Mouse (Mus musculus) skeletal muscle tissue, adult 2 months (tissue): ENCODE measurements around the gene Eln.

Experiments
- DNase-seq: peaks from one replicate; pipeline ENCODE4 v3.0.0-alpha.2; 2012; ENCODE audit warnings: low read depth, low spot score

Gene Eln

DNA sequence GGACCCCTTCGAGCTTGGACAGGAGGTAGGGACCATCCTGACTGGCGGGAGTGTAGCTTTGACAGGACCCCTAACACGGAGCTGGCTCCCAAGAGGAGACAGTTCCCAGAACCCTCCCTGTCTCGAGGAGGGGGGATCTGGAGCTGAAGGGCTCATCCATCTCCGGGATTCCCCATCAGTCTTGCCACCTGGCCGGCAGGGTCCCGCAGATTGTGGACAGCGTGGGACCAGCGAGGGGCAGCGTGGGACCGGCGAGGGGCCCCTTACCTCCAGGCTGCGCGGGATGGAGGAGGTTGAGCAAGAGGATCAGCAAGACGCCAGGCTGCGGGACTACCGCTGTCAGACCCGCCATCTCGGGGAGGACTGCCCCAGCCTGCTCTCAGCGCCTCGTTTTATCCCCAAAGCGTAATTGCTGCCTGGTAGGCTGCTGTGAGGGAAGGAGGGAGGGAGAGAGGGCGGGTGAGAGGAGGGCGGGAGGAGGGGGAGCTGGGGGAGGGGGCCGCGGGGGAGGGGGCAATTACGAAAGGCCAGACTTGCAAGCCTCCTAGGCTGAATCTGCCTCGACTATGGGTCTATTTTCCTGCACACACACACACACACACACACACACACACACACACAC is at the start of gene Eln:
Eln (minus strand) TSS at position 434 of the 622 bp plus-strand sequence.
- no peak for DNase-seq

DNA sequence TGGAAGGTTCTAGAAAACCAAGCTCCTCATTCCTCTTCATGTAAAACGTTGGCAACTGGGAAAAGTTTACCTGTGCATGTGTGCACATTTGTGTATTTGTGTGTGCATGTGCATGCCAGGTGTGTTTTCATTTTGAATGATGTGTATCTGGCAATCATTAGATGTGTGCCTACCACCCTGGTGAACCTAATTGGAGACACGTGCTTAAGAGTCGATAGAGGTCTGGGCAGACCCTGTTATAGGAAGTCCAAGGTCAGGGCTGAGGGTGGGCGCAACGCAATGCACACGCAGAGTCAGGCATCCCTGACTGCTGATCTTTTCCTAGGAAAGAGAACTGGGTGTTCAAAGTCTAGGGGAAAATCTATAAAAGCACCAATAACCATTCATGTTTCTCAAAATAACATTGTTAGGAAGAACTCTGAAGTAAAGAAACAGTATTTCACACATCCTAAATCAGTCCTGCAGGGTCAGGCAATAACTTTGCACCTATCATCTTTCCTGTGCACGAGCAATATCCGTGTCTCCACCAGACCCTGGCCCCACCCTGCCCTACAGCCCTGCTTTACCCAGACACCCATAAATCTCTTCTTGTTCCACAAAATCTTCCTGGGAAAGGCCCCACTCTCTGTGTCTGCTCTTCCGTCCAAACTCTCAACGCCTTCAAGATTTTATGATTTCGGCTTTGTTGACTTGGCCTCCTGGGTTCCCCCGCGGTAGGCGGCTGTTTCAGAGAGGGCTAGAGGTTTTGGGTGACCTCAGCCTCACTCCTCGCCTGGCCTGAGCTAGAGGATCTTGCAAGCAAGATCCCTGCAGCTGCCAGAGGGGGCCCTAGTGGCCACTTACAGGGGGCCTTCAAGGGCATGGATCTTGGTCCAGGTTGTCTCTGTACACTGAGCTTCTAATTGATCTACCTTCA is 43.2 kb upstream of the Eln start:
- peak; percentile 24 for DNase-seq

DNA sequence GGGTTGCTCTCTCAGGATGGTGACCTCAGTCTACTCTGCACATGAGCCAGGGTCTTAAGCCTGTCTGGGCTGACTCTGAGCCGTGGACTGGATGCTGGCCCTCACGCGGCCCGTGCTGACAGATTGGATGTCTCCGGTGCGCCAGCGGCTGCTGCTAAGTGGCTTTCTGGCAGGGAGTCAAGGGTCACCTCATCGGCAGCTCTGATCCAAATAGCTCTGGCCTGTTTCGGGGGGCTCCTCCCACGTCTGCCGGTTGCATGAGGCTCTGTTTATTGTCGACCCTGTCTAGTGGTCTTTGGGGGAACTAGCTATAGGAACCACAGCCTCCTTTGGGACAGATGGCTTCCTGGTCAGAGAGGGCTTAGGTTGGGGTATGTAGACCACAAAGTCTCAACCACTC is 41.1 kb upstream of the Eln start:
- no peak for DNase-seq

DNA sequence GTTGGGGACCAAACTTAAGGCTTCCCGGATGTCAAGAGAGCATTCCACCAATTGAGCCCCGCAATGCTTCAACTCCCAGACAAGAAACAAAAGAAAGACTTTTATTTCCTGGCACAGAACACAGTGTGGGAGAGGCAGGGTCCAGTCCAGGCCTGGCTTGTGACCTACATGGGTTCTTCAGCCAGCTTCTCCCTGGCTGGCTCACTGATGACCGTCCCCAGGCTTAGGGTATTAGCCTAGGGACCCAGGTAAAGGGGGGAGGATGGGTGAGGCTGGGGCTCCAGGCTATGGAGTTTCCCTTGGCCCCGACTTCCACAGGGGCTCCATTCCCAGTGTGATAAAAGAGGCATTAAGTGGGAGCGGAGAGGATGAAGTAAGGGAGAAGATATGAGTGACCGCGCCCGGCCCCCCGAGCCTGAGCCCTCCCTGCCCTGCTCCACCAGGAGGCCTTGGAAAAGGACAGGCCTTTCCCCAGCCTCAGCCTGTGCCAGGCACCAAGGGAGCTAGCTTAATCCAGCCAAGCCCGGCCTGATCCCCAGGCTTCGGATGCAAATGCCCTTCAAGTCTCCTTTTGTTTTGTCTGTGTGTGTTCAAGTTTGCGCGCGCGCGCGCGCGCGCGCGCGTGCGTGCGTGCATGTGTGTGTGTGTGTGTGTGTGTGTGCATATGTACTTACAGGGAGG is 38.7 kb upstream of the Eln start:
- DNase-seq, result no peak

DNA sequence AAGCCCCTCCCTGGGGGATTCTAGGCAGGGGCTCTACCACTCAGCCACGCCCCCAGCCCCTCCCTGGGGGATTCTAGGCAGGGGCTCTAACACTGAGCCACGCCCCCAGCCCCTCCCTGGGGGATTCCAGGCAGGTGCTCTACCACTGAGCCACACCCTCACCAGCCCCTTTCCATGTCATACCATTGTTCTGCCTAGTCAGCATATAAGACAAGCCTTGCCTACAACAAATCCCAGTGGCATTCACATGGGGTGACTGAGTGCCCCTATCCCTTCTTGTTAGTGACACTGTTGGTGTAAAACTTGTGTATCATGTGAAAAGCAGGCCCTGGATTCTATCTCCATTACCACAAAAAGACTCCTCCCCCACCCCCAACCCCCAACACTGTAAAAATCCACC is 36.7 kb upstream of the Eln start:
- DNase-seq, result no peak

DNA sequence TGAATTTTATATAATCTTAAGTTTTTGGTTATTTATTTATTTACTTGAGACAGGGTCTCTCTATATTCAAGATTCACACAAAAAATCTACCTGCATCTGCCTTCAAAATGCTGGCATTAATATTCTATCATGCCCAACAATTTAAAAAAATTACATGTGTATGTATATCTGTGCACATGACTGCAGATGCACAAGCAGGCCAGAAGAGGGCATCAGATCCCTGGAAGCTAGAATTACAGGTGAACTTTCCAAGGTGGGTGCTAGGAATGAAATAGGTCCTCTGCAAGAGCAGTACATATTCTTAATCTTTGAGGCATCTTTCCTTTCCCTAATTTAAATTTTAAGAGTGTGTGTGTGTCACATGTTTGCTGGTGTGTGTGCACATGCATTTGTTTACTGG is 33.8 kb upstream of the Eln start:
- no peak for DNase-seq

DNA sequence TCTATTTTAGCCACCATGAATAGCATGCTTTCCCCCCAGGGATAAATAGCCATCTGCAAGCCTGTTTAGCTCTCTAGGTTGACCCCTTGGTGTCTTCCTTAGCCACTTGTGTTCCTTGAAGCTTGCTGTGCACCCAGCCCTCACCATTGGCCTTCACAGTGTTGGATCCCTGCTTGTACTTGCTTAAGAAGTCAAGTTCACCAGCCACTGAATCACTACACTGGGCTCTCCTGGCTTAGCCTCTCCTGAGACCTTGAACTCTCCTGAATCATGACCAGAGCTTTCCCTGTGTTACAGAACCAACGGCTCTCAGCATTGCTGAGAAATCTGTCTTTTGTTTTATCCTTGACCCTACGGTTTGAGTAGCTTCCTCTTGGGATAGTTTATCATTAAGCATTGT is 33.0 kb upstream of the Eln start:
- no peak for DNase-seq

DNA sequence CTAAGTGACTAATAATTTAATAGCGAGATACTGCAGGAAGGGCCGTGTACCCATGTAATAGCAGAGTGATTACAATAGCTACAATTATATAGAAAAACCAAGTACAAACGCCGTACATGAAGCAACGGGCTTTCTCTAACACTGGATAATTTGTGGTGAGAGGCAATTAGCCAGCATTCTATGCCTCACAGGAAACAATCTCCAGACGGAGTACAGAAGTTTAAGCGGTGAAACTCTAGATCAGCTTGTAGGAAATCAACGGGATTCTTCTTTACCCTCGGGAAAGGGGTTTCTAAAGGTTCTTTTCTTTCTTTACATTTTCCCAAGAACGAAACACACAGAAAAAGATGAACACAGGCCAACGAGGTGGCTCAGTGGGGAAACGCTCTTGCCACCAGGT is 29.4 kb upstream of the Eln start:
- no peak for DNase-seq

DNA sequence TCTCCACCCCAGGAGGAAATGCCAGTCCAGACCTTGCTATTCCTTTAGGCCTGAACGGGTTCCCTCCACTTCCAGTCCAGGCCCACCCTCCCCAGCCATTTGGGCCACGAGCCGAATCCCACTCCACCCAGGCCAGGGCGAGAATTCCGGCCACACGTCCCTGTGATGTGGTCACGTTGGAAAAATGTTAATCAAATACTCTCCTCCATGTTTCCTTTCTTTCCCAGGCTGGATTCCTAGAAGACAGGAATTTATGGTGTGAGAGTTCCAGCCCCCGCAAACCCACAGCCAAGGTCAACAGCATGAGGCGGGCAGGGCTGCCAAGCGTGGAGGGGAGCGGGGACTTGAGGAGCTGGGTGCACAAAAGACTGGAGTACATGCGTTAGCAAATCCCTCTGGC is 25.4 kb upstream of the Eln start:
- no peak for DNase-seq

DNA sequence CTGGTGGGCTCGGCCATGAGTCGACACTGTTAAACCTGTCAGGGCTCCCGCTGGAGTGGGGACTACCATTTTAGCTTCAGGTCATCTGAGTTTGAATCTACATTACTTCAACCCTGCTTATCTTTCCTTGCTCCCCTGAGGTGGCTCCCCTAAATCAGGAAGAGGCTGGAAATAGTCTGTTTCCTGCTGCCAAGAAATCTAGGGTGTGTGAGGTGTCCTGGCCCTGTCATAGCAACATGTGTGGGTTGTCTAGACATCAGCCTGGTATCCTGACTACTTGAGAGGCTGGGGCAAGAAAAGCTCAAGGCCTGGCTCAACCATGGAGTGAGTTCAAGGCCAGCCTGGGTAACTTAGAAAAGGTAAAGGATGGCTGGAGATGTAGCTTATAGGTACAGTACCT is 24.6 kb upstream of the Eln start:
- no peak for DNase-seq

DNA sequence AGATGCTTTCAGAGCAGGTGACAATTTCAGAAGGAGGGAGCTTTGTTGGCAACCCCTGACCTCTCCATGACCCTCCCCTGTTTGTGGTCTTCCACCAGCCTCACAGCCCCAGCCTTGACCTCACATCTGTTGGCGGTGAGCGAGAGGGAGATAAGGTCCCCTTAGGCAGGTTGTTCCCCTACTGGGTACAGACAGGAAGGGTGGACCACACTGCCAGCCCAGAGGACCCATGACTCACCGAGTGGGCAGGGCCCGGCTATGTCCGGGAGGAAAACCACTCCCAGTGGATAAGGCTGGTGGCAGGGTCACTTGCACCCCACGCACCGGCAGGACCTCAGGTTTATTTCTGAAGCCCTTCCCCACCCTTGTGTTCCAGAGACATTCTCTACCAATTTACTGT is 22.1 kb upstream of the Eln start:
- DNase-seq, result no peak

DNA sequence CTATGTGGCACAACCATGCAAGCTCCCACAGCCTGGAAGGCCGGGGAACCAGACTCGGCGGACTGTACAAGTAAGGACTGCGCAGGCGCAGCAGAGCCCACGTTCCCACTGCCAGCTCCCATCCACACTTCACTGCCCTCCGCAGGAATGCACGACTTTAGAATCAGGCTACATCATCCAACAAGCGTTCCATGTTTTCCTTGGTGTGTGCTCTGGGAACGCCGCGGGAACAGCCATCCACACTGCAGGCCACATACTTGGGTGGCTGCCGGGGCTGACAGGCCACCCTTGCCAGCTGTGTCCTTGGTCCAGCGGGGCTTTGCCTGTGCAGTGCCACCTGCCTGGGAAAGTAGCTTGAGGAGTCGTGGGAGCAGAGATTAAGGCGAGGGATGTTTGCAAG is 18.3 kb upstream of the Eln start:
- DNase-seq, result no peak

DNA sequence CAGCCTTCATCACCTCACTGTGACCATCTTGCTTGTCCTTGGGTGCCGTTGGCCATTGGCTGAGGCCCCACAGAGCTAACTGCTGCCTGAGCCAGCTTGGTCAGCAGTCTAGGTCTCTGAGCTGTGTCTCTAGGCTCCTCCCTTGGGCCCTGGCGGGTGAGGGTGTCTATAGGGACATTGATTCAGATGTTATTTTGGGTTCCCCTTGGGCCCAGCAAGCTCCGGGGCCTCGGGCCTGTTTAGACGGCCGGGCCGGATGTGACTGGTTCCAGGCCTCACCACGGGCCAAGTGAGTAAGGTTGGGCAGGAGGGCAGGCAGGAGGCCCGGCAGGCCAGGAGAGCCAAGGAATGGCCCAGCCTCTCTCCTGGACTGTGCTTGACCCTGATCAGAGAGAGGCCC is 16.2 kb upstream of the Eln start:
- no peak for DNase-seq

DNA sequence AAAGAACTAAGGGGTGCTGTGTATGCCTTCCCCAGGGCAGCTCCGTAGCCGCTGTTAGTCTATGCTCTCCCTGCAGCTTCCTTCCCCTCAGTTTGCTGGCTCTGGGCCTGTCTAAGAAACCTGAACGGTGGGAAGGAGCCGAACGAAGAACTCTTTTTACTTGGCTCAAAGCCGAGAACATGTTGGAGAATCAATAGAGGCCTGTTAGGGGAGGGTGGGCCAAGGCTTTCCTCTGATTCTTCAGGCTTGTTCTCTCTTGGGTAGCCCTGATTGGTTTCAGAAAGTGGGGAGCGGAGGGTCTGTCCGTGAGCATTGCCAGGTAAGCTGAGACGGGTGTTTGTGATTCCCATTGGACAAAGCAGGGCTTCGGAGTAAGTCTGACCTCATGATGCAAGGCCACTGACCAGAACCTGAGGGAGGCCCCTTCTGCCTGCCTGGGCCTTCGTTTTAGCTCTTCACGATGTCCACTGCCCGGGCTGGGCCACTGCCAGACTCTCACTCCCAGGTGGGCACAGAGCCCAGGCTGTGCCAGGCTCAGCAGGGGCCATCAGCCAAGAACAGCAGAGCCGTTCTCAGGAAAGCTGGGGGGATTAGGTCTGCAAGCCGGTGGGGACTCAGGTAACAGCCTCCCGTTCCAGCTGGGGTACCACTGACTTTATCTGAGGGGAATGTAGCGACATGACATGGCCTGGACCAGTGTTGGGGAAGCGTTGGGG is 14.4 kb upstream of the Eln start:
- DNase-seq, result no peak

DNA sequence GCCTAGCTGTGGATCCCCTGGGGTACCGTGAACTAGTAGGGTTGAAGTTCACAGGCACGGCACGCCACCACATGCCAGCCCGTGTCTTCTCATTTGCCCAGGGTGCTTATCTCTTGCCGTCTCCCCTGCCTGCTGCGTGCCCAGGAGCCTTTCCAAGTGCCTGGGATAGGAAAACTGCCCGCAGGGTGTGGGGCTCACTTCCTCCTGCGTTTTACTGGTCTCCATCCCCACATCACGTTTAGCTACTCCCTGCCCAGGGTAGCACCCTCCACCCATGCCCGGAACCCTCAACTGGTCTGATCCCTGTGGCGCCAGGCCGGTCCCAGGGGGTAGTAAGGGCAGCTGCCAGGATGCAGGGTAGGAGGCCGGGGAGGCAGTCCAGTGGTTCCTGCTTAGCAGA is 8.9 kb upstream of the Eln start:
- no peak for DNase-seq

DNA sequence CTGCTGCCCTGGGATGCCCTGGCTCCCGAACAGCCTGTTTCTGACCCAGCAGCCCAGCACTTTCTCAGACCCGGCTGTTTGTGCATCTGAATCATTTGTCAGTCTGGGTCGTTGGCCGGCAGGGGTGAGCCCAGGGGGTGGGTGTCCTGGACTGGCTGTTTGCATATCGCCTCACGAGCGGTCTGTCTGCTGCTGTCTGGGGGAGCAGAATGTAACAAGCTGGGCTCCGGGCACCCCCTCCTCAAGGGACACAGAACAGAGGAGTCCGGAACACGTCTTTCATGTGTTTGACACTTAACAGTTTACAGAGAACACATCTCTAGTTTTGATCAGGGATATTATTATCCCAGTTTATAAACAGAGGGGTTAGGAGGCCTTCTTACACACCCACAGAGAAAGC is 7.0 kb upstream of the Eln start:
- DNase-seq, result no peak

DNA sequence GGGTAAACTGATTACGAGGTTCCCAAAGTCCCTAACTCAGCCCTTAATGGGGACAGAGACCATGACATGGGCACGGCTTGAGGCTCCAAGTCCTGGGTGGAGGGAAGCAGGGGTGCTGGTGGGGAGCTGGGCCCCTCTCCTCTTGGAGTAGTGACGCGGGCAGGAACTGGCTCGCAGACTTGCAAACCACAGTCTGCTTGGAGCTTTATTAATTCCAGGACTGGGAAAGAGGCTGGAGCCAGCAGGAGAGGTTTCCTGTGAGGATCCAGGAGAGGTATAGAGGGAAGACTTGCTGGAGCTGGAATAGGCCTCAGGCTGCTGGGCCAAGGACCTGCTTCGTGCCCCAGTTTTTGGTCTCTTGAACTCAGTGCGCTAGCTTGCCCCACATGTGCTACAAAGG is 3.3 kb upstream of the Eln start:
- DNase-seq, result no peak

DNA sequence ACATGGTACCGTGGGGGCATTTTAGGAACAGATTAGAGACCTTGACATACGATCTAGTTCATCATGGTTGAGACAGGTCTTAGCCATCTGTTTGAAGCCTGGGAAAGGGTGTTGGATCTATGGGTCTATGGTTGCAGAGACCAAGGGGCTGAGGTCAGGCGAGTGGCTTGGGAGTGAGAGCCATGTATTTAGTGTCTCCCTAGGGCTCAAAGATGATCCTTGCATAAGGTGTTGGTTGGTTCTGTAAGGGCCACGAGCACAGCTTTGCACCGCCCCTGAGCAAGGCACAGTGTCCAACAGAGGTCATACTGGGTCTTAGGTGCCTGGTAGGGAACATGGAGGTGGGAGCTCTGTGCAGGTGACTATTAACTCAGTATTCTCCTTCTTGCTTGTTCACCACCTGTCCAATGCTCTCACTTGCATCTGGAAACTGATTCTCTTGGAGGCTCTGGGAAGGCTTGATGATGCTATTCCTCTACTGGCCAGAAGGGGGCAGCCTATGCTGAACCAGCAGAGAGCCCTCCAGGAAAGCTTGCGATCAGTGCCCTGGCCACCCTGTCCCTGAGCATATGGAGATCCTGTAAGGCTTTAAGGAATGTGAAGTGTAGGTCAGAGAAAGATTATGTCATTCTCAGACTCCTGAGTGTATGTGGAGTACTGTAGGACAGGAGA is 960 bp upstream of the Eln start:
- DNase-seq, result peak; percentile 61

DNA sequence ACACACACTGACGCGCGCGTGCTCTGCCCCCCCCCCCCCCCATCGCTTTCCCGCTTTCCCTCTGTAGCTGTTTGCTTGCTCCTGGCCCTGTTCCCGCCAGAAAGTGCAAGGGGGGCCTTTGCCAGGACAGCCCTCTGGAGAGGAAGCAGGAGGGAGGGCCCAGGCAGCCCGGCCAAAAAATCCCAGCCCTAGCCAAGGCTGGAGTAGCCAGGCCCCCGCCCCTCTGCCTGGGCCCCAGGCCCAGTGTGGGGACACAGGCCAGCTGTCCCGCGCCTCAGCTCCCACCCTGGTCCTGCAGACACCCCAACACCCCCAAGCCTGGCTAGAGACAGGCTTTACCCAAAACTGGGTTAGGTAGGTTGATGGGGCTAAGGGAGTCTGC is 380 bp upstream of the Eln start:
- DNase-seq, result peak; percentile 86

DNA sequence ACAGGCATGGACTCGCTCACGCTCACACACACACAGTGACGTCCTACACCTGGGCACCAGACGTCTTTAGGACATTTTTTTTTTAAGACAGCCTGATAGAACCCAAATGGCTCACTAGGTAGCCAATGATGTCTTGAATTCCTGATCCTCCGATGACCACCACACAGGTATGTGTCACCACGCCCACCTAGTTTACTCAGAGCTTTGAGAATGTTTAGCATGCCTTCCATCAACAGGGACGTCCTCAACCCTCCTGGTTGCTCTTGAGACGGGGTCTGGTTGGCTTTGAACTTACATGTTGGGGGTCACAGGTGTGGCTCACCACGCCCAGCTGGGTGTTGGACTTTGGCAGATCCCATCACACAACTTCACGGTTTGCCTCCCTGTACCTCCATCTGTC is 922 bp downstream of the Eln start:
- DNase-seq, result no peak

DNA sequence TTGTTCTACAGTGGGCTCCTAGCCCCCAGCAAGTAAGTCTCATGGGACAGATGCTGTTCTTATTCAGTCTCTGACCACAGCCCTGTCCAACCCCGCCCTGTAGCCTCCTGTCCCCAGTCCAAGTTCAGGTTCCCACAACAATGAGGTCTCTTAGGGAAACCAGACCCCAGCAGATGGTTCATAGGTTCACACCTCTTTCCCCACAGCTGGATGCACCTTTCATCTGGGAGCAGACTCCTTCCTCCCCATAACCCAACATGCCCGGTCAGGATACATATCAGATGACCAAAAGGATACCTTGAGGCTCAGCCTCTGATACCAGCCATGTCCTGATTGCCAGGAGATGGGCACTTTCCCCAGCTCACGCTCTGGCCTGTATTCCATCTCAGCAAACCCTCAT is 1.3 kb downstream of the Eln start:
- DNase-seq, result no peak

DNA sequence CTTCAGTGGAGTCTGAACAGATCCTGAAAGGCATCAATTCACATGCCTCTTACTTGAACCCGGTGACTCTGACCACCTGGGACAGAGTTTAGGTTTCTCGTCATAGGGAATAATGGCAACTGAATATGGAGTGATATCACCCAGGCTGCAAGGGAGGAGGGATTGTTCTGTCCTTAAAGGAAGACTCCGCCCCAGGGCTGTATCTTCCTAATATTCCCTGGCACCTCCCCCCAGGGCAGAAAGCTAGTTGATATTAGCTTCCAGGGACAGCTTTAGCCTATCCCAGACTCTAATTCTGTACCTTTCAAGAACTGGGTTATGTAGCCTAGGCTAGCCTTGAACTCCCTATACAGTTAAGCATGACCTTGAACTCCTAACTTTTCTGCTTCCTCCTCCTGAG is 2.1 kb downstream of the Eln start:
- no peak for DNase-seq
